In the genomic region with DNA sequence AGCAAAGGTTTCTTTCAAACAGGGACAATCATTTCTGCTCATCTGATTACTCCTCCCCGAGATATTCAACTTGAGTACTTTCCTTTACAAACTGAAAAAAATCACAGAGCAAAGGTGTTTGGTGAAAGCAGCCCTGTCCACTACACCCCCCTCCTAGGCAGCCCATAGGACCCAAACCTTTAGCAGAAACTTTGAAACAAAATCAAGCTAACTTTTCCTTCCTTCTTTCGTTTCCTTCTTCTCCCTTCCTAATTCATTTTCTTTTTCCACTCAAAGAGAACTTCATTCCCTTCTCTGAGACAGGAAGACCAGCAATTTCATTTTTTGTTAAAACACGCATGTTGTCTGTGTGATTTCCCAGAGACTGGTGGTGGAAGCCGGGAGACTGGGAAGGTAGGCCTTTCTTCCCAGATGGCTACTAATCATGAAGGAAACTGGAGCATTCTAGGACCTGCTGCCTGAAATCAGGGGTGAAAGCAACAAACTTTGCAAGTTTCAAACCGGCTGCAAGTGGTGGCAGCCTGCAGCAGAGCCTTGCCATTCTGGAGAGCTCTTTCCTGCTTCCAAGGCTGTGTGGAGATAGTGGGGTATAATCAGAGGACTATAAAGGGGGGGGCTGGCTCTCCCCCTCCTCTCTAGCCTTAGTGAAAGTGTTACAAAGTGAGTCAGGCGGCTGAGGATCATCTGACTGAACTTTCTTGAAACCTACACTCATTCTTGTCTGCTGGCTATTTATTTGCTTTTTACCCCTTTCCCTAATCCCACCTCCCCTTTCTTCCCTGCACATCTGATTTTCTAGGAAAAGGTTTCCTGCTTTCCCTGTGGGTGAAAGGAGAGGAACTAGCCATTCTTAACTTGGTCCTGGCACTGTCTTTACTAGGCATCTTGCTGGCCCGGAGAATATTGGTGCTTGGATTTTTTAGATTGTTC, we compare ENCODE assay signal across 9 mouse cellular contexts. TPM values are rescaled to one million over a fixed set of nuclear protein-coding genes. Genes with fewer than 3 reads are reported as not detected.
DNase-seq lines count a peak whose midpoint lies in the region; ATAC-seq and TF ChIP-seq lines count a peak whose summit lies in the region.
"Had no signal": no experiment of that assay in that cellular context is flagged by ENCODE, and none has a peak within 500 bp of the region (broad histone marks: within the 10 kb centered on the region; RNA-seq: fewer than 3 reads in every experiment).

No protein-coding gene starts in this region.

- TF ChIP-seq POLR2A in brain, embryonic 14.5 days (IDR thresholded peaks at IDR 0.05; ENCODE audit: borderline replicate concordance, extremely low read depth, insufficient read depth, insufficient read length, poor library complexity, severe bottlenecking): no peak

- no peak for DNase-seq in kidney, postnatal 36 days
- peak; percentile 56 for DNase-seq in brain, embryonic 14.5 days (ENCODE audit: low read depth)
- no peak for DNase-seq in thymus, postnatal 0 days (ENCODE audit: low spot score)
- DNase-seq in frontal cortex, postnatal 10 days (ENCODE audit: low spot score in 2 of 2): no peak

- no peaks in the 10 kb centered on the region for H3K9me3 ChIP-seq in kidney, embryonic 14.5 days (ENCODE audit: control insufficient read depth, low read length)
- H3K9me3 ChIP-seq in heart, embryonic 15.5 days (replicated peaks): no peaks in the 10 kb centered on the region
- H3K9me3 ChIP-seq in midbrain, embryonic 12.5 days: no peaks in the 10 kb centered on the region

- peak overlapping the region; percentile 49; the same call in 1 of the 2 replicates for H3K27ac ChIP-seq in kidney, embryonic 14.5 days (ENCODE audit: low read depth, low read length)
- H3K27ac ChIP-seq in heart, embryonic 15.5 days: peak overlapping the region; percentile 59
- peak overlapping the region; percentile 74 for H3K27ac ChIP-seq in midbrain, embryonic 12.5 days (replicated peaks)

- H3K4me3 ChIP-seq in kidney, embryonic 14.5 days (ENCODE audit: low read length): peak overlapping the region; percentile 16
- H3K4me3 ChIP-seq in heart, embryonic 15.5 days: 0 out of 2 replicates have a peak overlapping the region, but pooled peaks have one; percentile 4
- peak overlapping the region; percentile 23 for H3K4me3 ChIP-seq in midbrain, embryonic 12.5 days

- H3K4me1 ChIP-seq in kidney, embryonic 14.5 days (ENCODE audit: control insufficient read depth, insufficient read depth, low read length): peaks cover 7% of the 10 kb centered on the region; the same call in 1 of the 2 replicates
- peaks cover 53% of the 10 kb centered on the region for H3K4me1 ChIP-seq in heart, embryonic 15.5 days (replicated peaks)
- peaks cover 68% of the 10 kb centered on the region for H3K4me1 ChIP-seq in midbrain, embryonic 12.5 days

- ATAC-seq in kidney, embryonic 14.5 days (ENCODE audit: low FRiP score, low TSS enrichment): no peak
- peak; percentile 25; the same call in 1 of the 2 replicates for ATAC-seq in heart, embryonic 15.5 days (replicated peaks; ENCODE audit: insufficient number of reproducible peaks, insufficient read depth, low FRiP score, low read depth)
- no peak for ATAC-seq in midbrain, embryonic 12.5 days (ENCODE audit: low FRiP score, low read depth)
- ATAC-seq in erythroblast, adult 5-6 weeks (replicated peaks; ENCODE audit: low FRiP score, poor library complexity, severe bottlenecking): no peak
- ATAC-seq: Patski had no signal

- no peak for TF ChIP-seq CTCF in brain, embryonic 14.5 days (IDR thresholded peaks at IDR 0.05; ENCODE audit: borderline replicate concordance, extremely low read depth, insufficient read depth, insufficient read length)

- no peaks in the 10 kb centered on the region for H3K27me3 ChIP-seq in kidney, embryonic 14.5 days (ENCODE audit: control insufficient read depth, insufficient read depth, low read length)
- H3K27me3 ChIP-seq in heart, embryonic 15.5 days: no peaks in the 10 kb centered on the region
- no peaks in the 10 kb centered on the region for H3K27me3 ChIP-seq in midbrain, embryonic 12.5 days
- H3K27me3 ChIP-seq: Patski had no signal

- no peaks in the 10 kb centered on the region for H3K36me3 ChIP-seq in kidney, embryonic 14.5 days (ENCODE audit: control insufficient read depth, insufficient read depth, low read length)
- no peaks in the 10 kb centered on the region for H3K36me3 ChIP-seq in heart, embryonic 15.5 days
- H3K36me3 ChIP-seq in midbrain, embryonic 12.5 days: no peaks in the 10 kb centered on the region

- H3K9ac ChIP-seq in kidney, embryonic 14.5 days (ENCODE audit: low read depth, low read length): peak overlapping the region; percentile 98
- H3K9ac ChIP-seq in heart, embryonic 15.5 days: peak overlapping the region; percentile 6
- H3K9ac ChIP-seq in midbrain, embryonic 12.5 days (replicated peaks): peak overlapping the region; percentile 100

- WGBS in kidney, embryonic 14.5 days: 50% methylated on average over 7 of the region's 7 CpGs
- 30% methylated on average over 7 of the region's 7 CpGs for WGBS in heart, embryonic 15.5 days
- 31% methylated on average over 7 of the region's 7 CpGs for WGBS in midbrain, embryonic 12.5 days

- peak overlapping the region; percentile 31 for H3K4me2 ChIP-seq in kidney, embryonic 14.5 days (replicated peaks; ENCODE audit: low read depth, low read length)
- H3K4me2 ChIP-seq in heart, embryonic 15.5 days: peak overlapping the region; percentile 47
- H3K4me2 ChIP-seq in midbrain, embryonic 12.5 days (replicated peaks): peak overlapping the region; percentile 73

RNA-seq across cellular contexts. Expression of gene Zeb2, which starts 11.0 kb away (rescaled TPM):
- polyA plus RNA-seq in kidney, embryonic 14.5 days (2014; fragmentation: Nextera tagmentation; extraction: Ambion mirVana): 41.2 and 52.2 TPM in 2 replicates
- 33.3 and 46.5 TPM in 2 replicates for polyA plus RNA-seq in brain, embryonic 14.5 days (2012; rRNA removed)
- 21.4 and 28.7 TPM in 2 replicates for polyA plus RNA-seq in heart, embryonic 15.5 days (2015; fragmentation: Nextera tagmentation; extraction: Ambion mirVana)
- polyA plus RNA-seq in midbrain, embryonic 12.5 days (2016; fragmentation: Nextera tagmentation; extraction: Ambion mirVana): 66.6 and 68.7 TPM in 2 replicates
- polyA plus RNA-seq in thymus, postnatal 0 days (2015; fragmentation: Nextera tagmentation; extraction: Ambion mirVana): 3.9 and 4.8 TPM in 2 replicates
- total RNA-seq in erythroblast, adult 5-6 weeks (2015; ENCODE audit: low replicate concordance): 33.2 and 42.6 TPM in 2 replicates
- total RNA-seq in erythroblast, adult 5-6 weeks (2017; ENCODE audit: low replicate concordance): 39.3 and 42.8 TPM in 2 replicates

Comparison
In these comparisons a context has a peak if more than half of its experiments do, and no peak if none do; other contexts are left out.
1. H3K9ac ChIP-seq: peak in every context shown above with its lines; median percentile 100 in midbrain, embryonic 12.5 days; 98 in kidney, embryonic 14.5 days; 6 in heart, embryonic 15.5 days.